Mouse (Mus musculus) A20 (cell line): Measurements from ENCODE around the gene Asna1.

Experiments
- DNase-seq: peaks from one replicate; pipeline ENCODE4 v3.0.0-alpha.2; 2011; ENCODE audit warnings: low read depth, low spot score

The Asna1 gene

DNA sequence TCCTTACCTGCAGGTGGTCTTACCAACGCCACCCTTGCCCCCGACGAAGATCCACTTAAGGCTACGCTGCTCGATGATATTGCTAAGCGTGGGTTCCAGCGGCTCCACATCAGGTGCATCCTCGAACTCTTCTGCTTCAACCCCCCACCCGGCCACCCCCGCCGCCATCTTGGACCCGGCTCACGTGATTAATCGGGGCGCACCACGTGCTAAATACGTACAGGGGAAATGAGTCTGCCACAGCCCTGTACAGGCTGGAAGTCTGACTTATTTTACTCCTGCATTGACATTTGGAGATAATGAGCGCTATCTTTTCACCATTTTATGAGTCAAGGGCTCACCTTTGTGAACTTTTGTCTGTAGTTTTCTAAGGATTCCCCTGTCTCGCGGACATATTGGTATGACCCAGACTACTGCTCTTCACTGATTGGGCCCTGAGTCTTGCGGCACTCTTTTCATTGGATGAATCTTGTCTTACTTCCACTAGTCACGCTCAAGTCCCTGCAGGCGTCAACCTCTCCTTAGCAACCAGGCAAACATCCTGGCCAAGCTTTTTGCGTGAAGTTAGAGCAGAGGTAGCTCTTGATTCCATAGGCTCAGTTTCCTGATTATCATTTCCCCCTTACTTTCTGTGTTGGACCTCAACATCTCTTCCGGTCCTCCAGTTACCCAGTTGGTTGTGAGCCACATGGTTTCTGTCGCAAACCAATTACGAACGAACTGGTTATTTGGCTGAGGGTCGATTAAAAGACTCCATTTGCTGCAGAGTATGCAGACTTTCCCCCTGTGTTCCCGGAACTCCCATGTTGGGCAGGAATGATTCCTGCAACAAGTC is at the start of gene Asna1:
Gene Asna1, minus strand, starts transcription at position 184 of the 835 bp plus-strand sequence.
- peak; percentile 94 for DNase-seq

DNA sequence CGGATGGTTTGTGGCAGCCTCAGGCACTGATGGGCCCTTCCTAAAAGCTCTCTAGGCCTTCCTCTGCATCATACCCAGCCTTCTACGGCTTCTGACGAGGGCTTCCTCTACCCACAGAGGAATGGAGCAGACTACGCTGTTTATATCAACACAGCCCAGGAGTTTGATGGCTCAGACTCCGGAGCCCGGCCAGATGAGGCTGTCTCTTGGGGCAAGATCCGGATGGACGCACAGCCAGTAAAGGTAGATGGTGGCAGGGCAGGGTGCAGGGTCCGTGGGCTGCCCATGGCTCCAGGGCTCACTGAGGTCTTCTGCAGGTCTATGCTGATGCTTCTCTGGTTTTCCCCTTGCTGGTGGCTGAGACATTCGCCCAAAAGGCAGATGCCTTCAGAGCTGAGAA is 49.5 kb upstream of the Asna1 start:
- no peak for DNase-seq

DNA sequence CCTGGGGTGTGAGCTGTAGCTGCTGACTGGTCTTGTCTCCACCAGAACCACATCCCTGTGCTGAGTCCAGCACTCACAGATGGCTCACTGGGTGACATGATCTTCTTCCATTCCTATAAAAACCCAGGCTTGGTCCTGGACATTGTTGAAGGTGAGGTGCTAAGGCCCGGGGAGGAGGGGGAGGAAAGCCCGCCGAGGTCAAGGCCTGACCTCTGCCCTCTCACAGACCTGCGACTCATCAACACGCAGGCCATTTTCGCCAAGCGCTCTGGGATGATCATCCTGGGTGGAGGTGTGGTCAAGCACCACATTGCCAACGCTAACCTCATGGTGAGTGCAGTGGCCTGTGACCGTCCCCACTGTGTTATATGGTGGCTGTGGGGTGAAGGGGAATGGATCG is 49.1 kb upstream of the Asna1 start:
- no peak for DNase-seq

GRCm38 (mm10) chr8:85073041-85073612 is 48.0 kb upstream of the Asna1 start:
- no peak for DNase-seq

GRCm38 (mm10) chr8:85072364-85072929 is 47.4 kb upstream of the Asna1 start:
- DNase-seq: no peak

- peak; percentile 94 for DNase-seq
Observed at GRCm38 (mm10) chr8:85071514-85072281, 46.6 kb upstream of the Asna1 start, which contains the start of gene Dhps. TSS of gene Dhps (plus strand) at chr8:85071757.

- no peak for DNase-seq
Observed at GRCm38 (mm10) chr8:85071041-85071440, 46.0 kb upstream of the Asna1 start.

DNA sequence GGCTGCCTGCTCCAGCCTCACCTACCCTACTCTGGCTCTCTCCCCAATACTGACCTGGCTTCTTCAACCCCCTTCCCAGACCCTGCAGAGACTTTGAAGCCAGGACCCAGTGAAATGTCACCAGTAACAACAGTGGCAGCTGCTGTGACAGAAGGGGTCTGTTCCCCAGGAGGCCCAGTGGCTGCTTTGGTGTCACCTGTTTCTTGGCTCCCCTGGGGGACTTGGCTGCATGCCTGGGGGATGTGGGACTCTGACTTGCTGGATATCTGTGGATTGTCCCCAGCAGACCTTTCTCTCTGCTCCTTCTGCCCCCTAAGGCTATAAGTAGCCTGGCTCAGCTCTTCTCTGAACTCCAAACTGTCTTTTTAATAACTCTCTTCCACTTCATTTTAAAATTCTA is 42.9 kb upstream of the Asna1 start, which contains the start of gene Gm5741:
Gene Gm5741, minus strand, starts transcription at position 1 of the 400 bp plus-strand sequence.
- DNase-seq: no peak

DNA sequence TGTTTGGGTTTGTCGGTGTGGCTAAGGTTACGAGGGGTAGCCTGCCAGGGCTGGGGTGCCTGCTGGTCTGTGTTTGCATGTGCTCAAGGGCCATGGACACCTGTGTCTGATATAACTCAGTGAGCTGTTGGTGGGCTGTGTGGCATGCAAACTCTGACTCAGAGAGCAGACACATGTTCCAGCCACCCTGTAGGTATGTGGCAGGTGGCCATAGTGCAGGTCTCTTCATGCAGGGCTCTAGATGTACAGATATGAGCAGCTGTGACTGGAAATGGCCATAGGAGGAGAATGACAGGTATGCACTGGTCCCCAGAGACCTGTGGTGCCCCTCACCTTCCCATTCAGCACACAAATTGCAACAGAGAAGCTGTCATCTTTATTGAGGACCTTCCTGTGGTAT is 42.1 kb upstream of the Asna1 start:
- DNase-seq: no peak

DNA sequence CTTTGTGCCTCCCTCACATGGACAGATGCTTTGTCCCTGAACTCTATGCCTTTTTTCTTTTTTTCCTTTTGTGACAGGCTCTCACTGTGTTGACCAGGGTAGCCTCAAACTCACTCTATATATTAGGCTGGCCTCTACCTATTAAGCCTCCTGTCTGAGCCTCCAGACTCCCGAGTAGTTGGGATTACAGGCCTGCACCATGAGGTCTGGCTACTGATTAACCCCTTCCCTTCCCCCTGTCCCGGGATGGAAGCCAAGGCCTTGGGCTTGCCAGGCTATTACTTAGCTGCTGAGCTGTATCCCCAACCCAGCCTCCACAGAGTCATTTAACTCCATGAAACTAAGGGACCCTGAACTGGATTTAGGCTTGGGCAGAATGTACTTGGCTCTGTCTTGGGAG is 40.1 kb upstream of the Asna1 start:
- no peak for DNase-seq

DNA sequence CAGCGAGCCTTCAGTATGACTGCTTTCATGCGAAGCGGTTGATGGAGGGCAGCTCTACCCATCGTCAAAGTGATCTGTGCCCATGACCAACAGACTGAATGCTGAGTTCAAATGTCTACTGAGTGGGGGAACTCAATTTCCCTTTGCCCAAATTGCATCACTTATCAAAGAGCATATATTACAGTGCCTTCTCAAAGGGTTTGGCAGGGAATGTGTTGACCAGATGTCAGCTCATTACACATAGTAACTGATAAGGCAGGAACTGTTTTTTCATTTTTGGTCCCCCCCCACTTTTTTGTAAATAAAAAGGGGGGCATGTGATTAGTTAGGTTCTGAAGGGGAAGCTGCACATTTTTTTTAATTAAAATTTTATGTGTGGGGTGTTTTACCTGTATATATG is 37.5 kb upstream of the Asna1 start:
- no peak for DNase-seq

DNA sequence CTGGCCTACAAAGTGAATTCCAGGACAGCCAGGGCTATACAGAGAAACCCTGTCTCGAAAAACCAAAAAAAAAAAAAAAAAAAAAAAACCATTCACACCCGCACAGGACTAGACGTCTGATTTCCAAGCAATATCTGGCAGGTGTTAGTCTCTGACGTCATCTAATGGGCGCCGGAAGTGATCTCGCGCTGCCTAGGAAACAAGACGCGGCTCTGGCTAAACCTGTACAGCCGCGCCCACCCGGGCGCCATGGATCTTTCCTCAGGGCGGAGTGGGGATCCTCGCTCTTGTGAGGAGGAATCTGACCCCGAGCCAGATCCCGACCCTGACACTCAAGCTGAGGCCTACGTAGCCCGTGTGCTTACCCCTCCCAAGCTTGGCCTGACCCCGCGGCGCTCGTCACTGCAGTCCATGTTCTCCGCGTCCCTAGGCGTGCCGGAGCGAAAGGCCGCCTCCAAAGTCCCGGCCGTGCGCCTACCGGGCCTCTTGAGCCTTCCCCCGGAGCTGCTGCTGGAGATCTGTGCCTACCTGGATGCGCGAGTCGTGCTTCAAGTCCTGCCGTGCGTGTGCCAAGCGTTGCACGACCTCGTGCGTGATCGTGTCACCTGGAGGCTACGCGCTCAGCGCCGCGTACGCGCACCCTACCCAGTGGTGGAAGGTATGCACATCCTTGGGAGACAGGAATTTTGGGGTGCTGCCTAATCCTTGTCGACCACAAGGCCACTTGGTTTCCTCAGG is 35.0 kb upstream of the Asna1 start, which contains the start of gene Fbxw9:
Gene Fbxw9, plus strand, starts transcription at position 177 of the 738 bp plus-strand sequence.
- peak; percentile 93 for DNase-seq

DNA sequence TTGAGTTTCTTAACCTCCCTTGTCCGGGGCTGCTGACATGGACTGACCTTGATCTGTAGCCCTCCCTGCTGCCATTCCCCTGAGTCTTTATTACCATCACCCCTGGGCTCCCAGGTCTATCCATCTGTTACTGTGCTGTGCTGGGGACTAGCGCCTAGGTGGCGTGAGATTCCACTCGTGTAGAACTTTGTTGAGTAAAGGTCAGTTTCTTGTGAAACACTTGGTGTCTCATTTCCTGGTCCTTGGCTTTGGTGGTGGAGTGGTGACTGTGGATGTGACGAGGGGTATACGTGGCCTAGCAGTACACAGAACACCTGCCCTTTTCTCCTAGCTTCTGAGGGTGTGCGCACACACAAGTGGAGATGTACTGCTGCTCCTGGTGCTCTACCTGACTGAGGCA is 32.3 kb upstream of the Asna1 start:
- DNase-seq: no peak

DNA sequence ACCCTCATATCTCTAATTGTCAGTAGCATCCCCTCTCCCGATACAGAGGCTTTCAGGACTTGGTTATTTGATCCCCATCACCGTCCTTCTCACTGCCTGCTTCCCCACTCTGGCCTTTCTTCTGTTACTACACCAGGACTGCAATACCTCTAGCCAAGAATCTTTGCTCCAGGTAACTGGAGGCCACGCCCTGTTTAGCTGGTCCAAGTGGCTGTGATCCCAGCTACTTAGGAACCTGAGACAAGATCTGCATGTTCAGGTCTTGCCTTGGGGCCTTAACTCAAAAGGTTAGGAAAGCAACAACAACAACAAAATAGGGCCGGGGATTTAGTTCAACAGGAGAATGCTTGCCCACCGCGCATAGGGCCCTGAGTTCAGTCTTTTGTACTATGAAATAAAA is 18.5 kb upstream of the Asna1 start:
- no peak for DNase-seq

DNA sequence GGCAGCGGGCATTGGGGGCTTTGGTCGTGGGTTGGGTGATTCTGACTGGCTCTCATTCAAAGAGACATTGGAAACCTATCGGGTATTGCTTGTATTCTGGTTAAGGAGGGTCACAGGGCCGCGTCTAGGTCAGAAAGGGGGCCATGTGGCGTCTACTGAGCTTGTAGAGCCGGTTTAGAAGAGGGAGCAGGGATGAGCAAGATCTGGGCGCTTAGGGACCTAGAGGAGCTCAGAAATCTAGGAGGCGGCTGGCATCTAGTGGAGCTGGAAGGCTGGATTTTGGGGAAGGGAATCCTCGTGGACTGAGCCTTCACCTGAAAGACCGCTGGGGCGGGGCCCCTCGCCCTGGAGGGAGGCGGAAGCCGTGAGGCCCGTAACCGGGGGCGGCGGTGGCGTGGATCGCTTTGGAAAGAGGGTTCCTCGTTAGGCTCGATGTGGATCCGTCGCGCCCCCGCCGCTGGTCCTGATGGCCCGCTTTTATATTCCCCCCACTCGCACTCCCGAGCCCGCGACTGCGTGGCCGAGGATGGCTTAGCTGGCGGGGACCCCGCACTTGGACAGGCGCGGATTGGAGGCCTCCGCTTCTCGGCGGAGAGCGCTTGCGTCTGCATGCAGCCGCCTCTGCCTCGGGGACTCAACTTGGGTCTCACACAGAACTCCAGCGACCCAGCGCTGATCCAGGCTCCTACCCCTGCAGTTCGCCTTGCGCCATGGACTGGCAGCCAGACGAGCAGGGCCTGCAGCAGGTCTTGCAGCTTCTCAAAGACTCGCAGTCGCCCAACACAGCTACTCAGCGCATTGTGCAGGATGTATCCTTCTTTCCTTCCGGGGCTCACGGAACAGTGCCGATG is 12.8 kb upstream of the Asna1 start:
- DNase-seq: peak; percentile 78

GRCm38 (mm10) chr8:85037366-85037680 is 12.2 kb upstream of the Asna1 start:
- DNase-seq: no peak

DNA sequence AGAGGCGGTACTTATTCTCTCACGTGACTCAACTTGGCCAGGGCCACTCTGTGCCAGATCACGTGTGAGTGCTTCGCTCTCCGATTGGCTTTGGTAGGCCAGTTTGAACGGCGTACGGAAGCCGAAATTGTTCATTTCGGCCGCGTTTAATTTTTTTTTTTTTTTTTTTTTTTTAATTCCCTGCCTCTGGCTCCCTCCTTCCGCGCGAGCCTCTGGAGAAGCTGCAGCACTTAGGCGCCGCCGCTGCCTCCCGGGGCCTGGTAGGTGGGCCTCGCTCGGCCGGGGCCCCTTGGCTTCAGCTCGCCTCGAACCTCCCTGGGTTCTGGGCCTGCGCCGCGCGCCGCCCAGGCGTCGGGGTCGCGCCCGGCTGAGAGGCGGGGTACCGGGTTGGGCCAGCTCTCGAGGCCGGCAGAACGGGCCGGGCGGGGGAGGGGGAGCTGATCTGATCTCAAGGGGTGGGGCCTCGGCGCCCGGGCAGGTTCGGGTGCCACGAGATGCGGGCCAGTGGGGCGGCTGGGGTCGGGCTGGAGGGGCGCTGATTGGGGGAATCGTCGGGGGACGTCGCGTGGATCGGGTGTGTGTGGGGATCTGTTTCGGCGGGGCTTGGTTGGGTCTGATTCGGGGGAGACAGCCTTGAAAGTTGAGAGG is 11.8 kb upstream of the Asna1 start, which contains the start of gene Tnpo2:
Gene Tnpo2, plus strand, starts transcription at position 198 of the 648 bp plus-strand sequence.
- DNase-seq: peak; percentile 96

DNA sequence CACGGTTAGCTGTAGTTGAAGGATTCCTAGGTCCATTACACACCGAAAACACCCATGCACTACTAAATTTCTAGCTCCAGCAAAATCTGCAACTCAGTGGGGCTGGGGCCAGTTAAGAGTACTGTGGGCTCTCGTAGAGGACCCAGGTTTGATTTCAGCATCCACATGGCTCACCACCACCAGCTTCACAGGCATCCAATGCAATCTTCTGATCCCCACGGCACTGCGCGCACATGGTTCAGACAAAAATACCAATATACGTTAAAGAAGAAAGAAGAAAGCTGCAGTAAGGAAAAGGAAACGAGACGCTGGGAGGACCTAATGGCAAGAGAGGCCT is 11.3 kb upstream of the Asna1 start:
- no peak for DNase-seq

DNA sequence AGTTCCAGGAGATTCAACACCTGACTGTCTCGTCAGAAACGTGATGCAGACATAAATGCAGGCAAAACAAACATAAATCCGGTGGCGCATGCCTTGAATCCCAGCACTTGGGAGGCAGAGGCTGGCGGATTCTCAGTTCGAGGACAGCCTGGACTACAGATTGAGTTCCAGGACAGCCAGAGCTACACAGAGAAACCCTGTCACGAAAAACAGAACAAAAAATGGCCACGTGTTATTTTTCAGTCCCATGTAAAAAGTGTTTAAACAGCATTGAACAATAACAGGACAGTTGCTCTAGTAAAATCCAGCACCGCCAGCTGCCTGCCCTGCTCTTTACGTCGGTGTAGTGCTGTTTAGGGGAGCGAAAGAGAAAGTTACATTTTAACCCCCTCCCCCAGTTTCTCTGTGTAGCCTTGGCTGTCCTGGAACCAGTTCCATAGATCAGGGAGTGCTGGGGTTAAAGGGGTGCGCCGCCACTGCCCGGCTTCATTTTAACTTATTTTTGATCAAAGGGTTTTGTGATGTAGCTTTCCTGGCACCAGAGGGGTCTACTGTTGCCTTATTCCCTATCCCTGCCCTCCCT is 10.7 kb upstream of the Asna1 start:
- peak; percentile 73 for DNase-seq
